Mouse (Mus musculus) heart, adult 2 months (tissue): ENCODE results near the gene Rsad1. TPM values are rescaled to one million over a fixed set of nuclear protein-coding genes. Genes with fewer than 3 reads are reported as not detected.
A peak's percentile ranks its signal among the peaks of the same experiment; 100 is the strongest.

ENCODE experiments used
- DNase-seq, 2 experiments: peaks; one replicate each; pipeline ENCODE4 v3.0.0; 2021
- H3K27ac ChIP-seq: fragments of 200-600 bp; 2 replicates; pipeline ENCODE4 v1.8.1; 2022
- H3K27me3 ChIP-seq: fragments of 200-500 bp; 2 replicates; pipeline ENCODE4 v1.6.1; 2012; ENCODE audit warnings: mild to moderate bottlenecking, low read length, inconsistent platforms, mixed read lengths; ENCODE audit not compliant: control insufficient read depth, insufficient read depth
- H3K36me3 ChIP-seq: fragments of 200-500 bp; 2 replicates; pipeline ENCODE4 v1.6.1; 2012; ENCODE audit warnings: low read length, inconsistent platforms; ENCODE audit not compliant: control insufficient read depth, insufficient read depth
- H3K4me1 ChIP-seq: fragments of 200-500 bp; 2 replicates; pipeline ENCODE4 v1.6.1; 2011; ENCODE audit warnings: low read length; ENCODE audit not compliant: control insufficient read depth, insufficient read depth
- H3K4me3 ChIP-seq: fragments of 200-600 bp; 2 replicates; pipeline ENCODE4 v1.8.1; 2022
- H3K79me2 ChIP-seq: fragments of 200-500 bp; replicated peaks from 2 replicates; pipeline ENCODE4 v1.6.1; 2012; ENCODE audit warnings: mild to moderate bottlenecking, inconsistent platforms, low read length, moderate library complexity, mixed read lengths; ENCODE audit not compliant: control insufficient read depth, insufficient read depth
- H3K9ac ChIP-seq: fragments of 200-500 bp; 2 replicates; pipeline ENCODE4 v1.6.1; 2012; ENCODE audit warnings: low read depth, mild to moderate bottlenecking, control low read depth, inconsistent platforms, low read length, mixed read lengths
- CTCF ChIP-seq: fragments of 200-600 bp; IDR thresholded peaks from 2 replicates; pipeline ENCODE4 v1.8.1; 2022; ENCODE audit warnings: antibody characterized with exemption, mild to moderate bottlenecking, moderate library complexity
- EP300 ChIP-seq: fragments of 200-500 bp; IDR thresholded peaks from 2 replicates; pipeline ENCODE4 v1.6.1; 2011; ENCODE audit warnings: low read depth, low read length, control low read depth; ENCODE audit not compliant: insufficient read depth
- POLR2A ChIP-seq: fragments of 200-500 bp; IDR thresholded peaks from 2 replicates; pipeline ENCODE4 v1.6.1; 2011; ENCODE audit warnings: mild to moderate bottlenecking, low read depth, low read length, control low read depth; ENCODE audit not compliant: insufficient read depth
- WGBS: fragments of 180-500 bp; shearing (Covaris S2); methylation state at CpG from one replicate; pipeline ENCODE4 v1.1.7; 2018; 5-methylcytosine and 5-hydroxymethylcytosine counted together
- intact Hi-C: fragments of 180-260 bp; cut with DNase I; formaldehyde crosslinking; loops from one replicate; pipeline ENCODE4 v1.15.1; 2025
- polyA plus RNA-seq: library from polyadenylated mRNA; depleted of rRNA; stranded (reverse); fragments of >200 nt; gene quantifications from 2 replicates; pipeline ENCODE4 v1.2.3, GENCODE M21; 2012
- total RNA-seq, 2 experiments: library from RNA; stranded (reverse); gene quantifications; 2 replicates each; pipeline ENCODE4 v1.2.3; 2021

The Rsad1 gene
- total and polyA plus RNA-seq, 3 experiments = 9.3 to 14.1 (median 12.6) TPM

GRCm38 (mm10) chr11:94546381-94546780 lies 2.7 kb downstream of the Rsad1 start:
- DNase-seq = no peak
- Histone ChIP-seq H3K4me1 (peaks cover 5% of the 10 kb centered on the region; the same call in 1 of the 2 replicates), H3K79me2 (no peaks in the 10 kb centered on the region), H3K27me3 (no peaks in the 10 kb centered on the region), H3K9ac (no peak overlapping the region), H3K4me3 (no peak overlapping the region), H3K36me3 (no peaks in the 10 kb centered on the region), H3K27ac (no peak overlapping the region)
- TF ChIP-seq EP300 (no peak), POLR2A (no peak), CTCF (no peak)
- WGBS = 95% methylated on average over 5 of the region's 5 CpGs
- intact Hi-C loops = loop anchor here (5.0 kb wide), 3 partner anchors 171 to 219 kb away; partner anchors contain the start of gene Ankrd40

- peak overlapping the region; percentile 13; the same call in 1 of the 2 replicates for H3K9ac ChIP-seq
- TF ChIP-seq CTCF = no peak
- TF ChIP-seq EP300 = no peak
- TF ChIP-seq POLR2A = no peak
- intact Hi-C loops = loop anchor here (5.0 kb wide), 2 partner anchors 57 to 122 kb away; partner anchors contain the start of gene Spata20
- no peaks in the 10 kb centered on the region for H3K36me3 ChIP-seq
- no peaks in the 10 kb centered on the region for H3K79me2 ChIP-seq
- no peaks in the 10 kb centered on the region for H3K27me3 ChIP-seq
- WGBS = 62% methylated on average over 18 of the region's 18 CpGs
- H3K27ac ChIP-seq = no peak overlapping the region
- peak in 1 of 2 experiments; percentile 29 for DNase-seq
- peak overlapping the region; percentile 26; the same call in 1 of the 2 replicates for H3K4me3 ChIP-seq
- H3K4me1 ChIP-seq = peaks cover 4% of the 10 kb centered on the region; the same call in 1 of the 2 replicates
Observed at GRCm38 (mm10) chr11:94544422-94544821, 4.6 kb downstream of the Rsad1 start.

GRCm38 (mm10) chr11:94543932-94544331 lies 5.1 kb downstream of the Rsad1 start:
- 9% methylated on average over 9 of the region's 9 CpGs for WGBS
- H3K9ac ChIP-seq = no peak overlapping the region
- H3K27me3 ChIP-seq = no peaks in the 10 kb centered on the region
- H3K4me3 ChIP-seq = peak overlapping the region; percentile 19; the same call in 1 of the 2 replicates
- intact Hi-C loops = loop anchor here (5.0 kb wide), 2 partner anchors 57 to 122 kb away; partner anchors contain the start of gene Spata20
- H3K79me2 ChIP-seq = no peaks in the 10 kb centered on the region
- TF ChIP-seq CTCF (peak; percentile 94), EP300 (peak; percentile 72), POLR2A (no peak)
- DNase-seq = peak; percentile 90 to 92
- H3K4me1 ChIP-seq = peaks cover 2% of the 10 kb centered on the region; the same call in 1 of the 2 replicates
- H3K27ac ChIP-seq = peak overlapping the region; percentile 42; the same call in 1 of the 2 replicates
- H3K36me3 ChIP-seq = no peaks in the 10 kb centered on the region

- H3K27ac ChIP-seq = no peak overlapping the region
- WGBS = 92% methylated on average over 12 of the region's 12 CpGs
- peaks cover 2% of the 10 kb centered on the region; the same call in 1 of the 2 replicates for H3K4me1 ChIP-seq
- H3K9ac ChIP-seq = no peak overlapping the region
- no peaks in the 10 kb centered on the region for H3K36me3 ChIP-seq
- no peaks in the 10 kb centered on the region for H3K79me2 ChIP-seq
- no peak for DNase-seq
- no peaks in the 10 kb centered on the region for H3K27me3 ChIP-seq
- intact Hi-C loops = loop anchor here (5.0 kb wide), 2 partner anchors 56 to 121 kb away; partner anchors contain the start of gene Spata20
- no peak for TF ChIP-seq EP300
- H3K4me3 ChIP-seq = no peak overlapping the region
Observed at GRCm38 (mm10) chr11:94543344-94543743, 5.7 kb downstream of the Rsad1 start.

GRCm38 (mm10) chr11:94542400-94542799 lies 6.7 kb downstream of the Rsad1 start:
- Histone ChIP-seq H3K4me3 (no peak overlapping the region), H3K9ac (no peak overlapping the region), H3K36me3 (no peaks in the 10 kb centered on the region), H3K79me2 (no peaks in the 10 kb centered on the region), H3K27ac (no peak overlapping the region), H3K4me1 (no peaks in the 10 kb centered on the region), H3K27me3 (no peaks in the 10 kb centered on the region)
- intact Hi-C loops = loop anchor here (5.0 kb wide), 2 partner anchors 55 to 120 kb away; partner anchors contain the start of gene Spata20
- WGBS = 88% methylated on average over 4 of the region's 4 CpGs
- TF ChIP-seq POLR2A (no peak), CTCF (no peak), EP300 (no peak)
- no peak for DNase-seq

- no peak overlapping the region for H3K9ac ChIP-seq
- no peaks in the 10 kb centered on the region for H3K27me3 ChIP-seq
- no peaks in the 10 kb centered on the region for H3K36me3 ChIP-seq
- intact Hi-C loops = loop anchor here (5.0 kb wide), 2 partner anchors 52 to 117 kb away; partner anchors contain the start of gene Spata20
- no peaks in the 10 kb centered on the region for H3K79me2 ChIP-seq
- H3K27ac ChIP-seq = no peak overlapping the region
- 88% methylated on average over 7 of the region's 7 CpGs for WGBS
- H3K4me1 ChIP-seq = no peaks in the 10 kb centered on the region
- H3K4me3 ChIP-seq = no peak overlapping the region
- DNase-seq = no peak
- TF ChIP-seq EP300 (no peak), POLR2A (no peak), CTCF (no peak)
Observed at GRCm38 (mm10) chr11:94539761-94540160, 9.3 kb downstream of the Rsad1 start.
